Mouse (Mus musculus) spleen, adult 18-20 months (tissue): ENCODE results near the gene Dnpep.
A peak's percentile ranks its signal among the peaks of the same experiment; 100 is the strongest.

Experiments used
- DNase-seq, 2 experiments: peaks; one replicate each; pipeline ENCODE4 v3.0.0; 2022; ENCODE audit warnings: mixed read lengths in 2 of 2

Dnpep gene

GRCm38 (mm10) chr1:75317241-75318201 lies at the start of gene Dnpep:
Gene Dnpep, minus strand, starts transcription at chr1:75317990.
- DNase-seq, result peak; percentile 100

- DNase-seq, result no peak
Observed at GRCm38 (mm10) chr1:75365510-75366137, 47.8 kb upstream of the Dnpep start.

GRCm38 (mm10) chr1:75363868-75364267 lies 46.1 kb upstream of the Dnpep start:
- no peak for DNase-seq

- no peak for DNase-seq
Observed at GRCm38 (mm10) chr1:75361750-75362149, 44.0 kb upstream of the Dnpep start.

- no peak for DNase-seq
Observed at GRCm38 (mm10) chr1:75361123-75361522, 43.3 kb upstream of the Dnpep start.

GRCm38 (mm10) chr1:75360112-75361031 lies 42.6 kb upstream of the Dnpep start, which contains the start of gene Des:
Gene Des, plus strand, starts transcription at chr1:75360329.
- DNase-seq, result peak in 1 of 2 experiments; percentile 29

- no peak for DNase-seq
Observed at GRCm38 (mm10) chr1:75359346-75359745, 41.6 kb upstream of the Dnpep start.

- DNase-seq, result no peak
Observed at GRCm38 (mm10) chr1:75358009-75358408, 40.2 kb upstream of the Dnpep start.

GRCm38 (mm10) chr1:75357261-75357660 lies 39.5 kb upstream of the Dnpep start:
- DNase-seq, result no peak

GRCm38 (mm10) chr1:75349275-75349674 lies 31.5 kb upstream of the Dnpep start:
- DNase-seq, result no peak

GRCm38 (mm10) chr1:75347279-75347678 lies 29.5 kb upstream of the Dnpep start:
- DNase-seq, result no peak

GRCm38 (mm10) chr1:75345036-75345935 lies 27.5 kb upstream of the Dnpep start:
- no peak for DNase-seq

- no peak for DNase-seq
Observed at GRCm38 (mm10) chr1:75344291-75345035, 26.7 kb upstream of the Dnpep start.

GRCm38 (mm10) chr1:75342874-75343416 lies 25.2 kb upstream of the Dnpep start:
- no peak for DNase-seq

- no peak for DNase-seq
Observed at GRCm38 (mm10) chr1:75340519-75340918, 22.7 kb upstream of the Dnpep start.

GRCm38 (mm10) chr1:75339337-75339736 lies 21.5 kb upstream of the Dnpep start:
- DNase-seq, result no peak

GRCm38 (mm10) chr1:75338091-75338694 lies 20.4 kb upstream of the Dnpep start:
- no peak for DNase-seq

GRCm38 (mm10) chr1:75337097-75337496 lies 19.3 kb upstream of the Dnpep start:
- DNase-seq, result no peak

GRCm38 (mm10) chr1:75336461-75336860 lies 18.7 kb upstream of the Dnpep start:
- no peak for DNase-seq

GRCm38 (mm10) chr1:75331271-75331670 lies 13.5 kb upstream of the Dnpep start:
- DNase-seq, result no peak
